Mouse (Mus musculus) heart, adult 2 months (tissue): ENCODE measurements around the gene Fzr1.
A peak's percentile ranks its signal among the peaks of the same experiment; 100 is the strongest.

Experiments used
- CTCF ChIP-seq: fragments of 200-600 bp; IDR thresholded peaks from 2 replicates; pipeline ENCODE4 v1.8.1; 2022; ENCODE audit warnings: antibody characterized with exemption, mild to moderate bottlenecking, moderate library complexity
- POLR2A ChIP-seq: fragments of 200-500 bp; IDR thresholded peaks from 2 replicates; pipeline ENCODE4 v1.6.1; 2011; ENCODE audit warnings: mild to moderate bottlenecking, low read depth, low read length, control low read depth; ENCODE audit not compliant: insufficient read depth

DNA sequence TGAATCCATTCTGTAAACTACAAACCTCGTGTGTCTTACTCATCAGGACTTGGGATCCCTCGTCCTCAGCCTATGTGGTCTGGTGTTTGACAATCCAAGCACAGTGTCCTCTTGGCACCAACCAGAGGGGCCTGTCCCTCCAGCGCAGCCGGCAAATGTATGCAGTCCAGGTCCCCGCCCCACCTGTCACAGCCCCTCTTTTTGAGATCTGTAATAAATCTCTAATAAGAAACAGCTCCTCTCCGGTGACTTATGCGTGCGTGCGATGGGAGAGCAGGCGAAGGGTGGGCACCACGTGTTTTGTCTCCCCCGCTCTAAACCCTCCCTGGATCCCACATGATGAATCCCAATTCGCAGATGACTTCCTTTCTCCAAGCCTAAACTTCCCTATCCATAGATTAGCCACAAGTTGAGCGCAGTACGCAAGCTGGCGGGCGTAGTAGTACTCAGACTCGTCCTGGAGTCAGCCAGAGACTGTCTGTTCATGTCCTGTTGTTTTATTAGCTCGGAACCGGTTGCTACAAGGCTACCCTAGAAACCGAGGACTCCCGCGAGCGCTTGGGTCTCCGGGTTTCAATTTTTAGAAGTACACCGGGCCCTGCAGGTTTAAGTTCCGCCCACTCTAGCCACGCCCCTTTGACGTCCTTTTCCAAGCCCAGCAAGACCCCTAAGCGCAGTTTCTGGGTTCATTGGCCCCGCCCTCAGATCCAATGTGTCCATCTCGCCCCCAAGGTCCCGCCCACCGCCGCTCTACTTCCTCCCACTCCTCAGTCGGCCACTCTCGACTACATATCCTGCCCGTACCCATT lies 58.4 kb downstream of the Fzr1 start:
- no peak for TF ChIP-seq CTCF
- peak; percentile 64; the same call in 1 of the 2 replicates for TF ChIP-seq POLR2A
